Mouse (Mus musculus) midbrain, embryonic 14.5 days (tissue): ENCODE measurements around the gene Slc25a31. TPM values are rescaled to one million over a fixed set of nuclear protein-coding genes. Genes with fewer than 3 reads are reported as not detected.
A peak's percentile ranks its signal among the peaks of the same experiment; 100 is the strongest.

Experiments used
- ATAC-seq: fragments of 200-750 bp; cut with Nextera tagmentation; 2 replicates; pipeline ENCODE4 v1.8.0; 2017; ENCODE audit warnings: moderate number of reproducible peaks, moderate library complexity; ENCODE audit not compliant: low FRiP score, low TSS enrichment
- DNase-seq: peaks from one replicate; pipeline ENCODE4 v3.0.0-alpha.2; 2015
- H3K27ac ChIP-seq: fragments of 300-500 bp; sonication (generic); replicated peaks from 2 replicates; pipeline ENCODE4 v1.5.1; 2014; ENCODE audit warnings: mild to moderate bottlenecking, low read depth, low read length, moderate library complexity
- H3K27me3 ChIP-seq: fragments of 300-500 bp; sonication (generic); 2 replicates; pipeline ENCODE4 v1.6.1; 2014; ENCODE audit warnings: low read length, control low read depth, mixed read lengths; ENCODE audit not compliant: control insufficient read depth, insufficient read depth
- H3K36me3 ChIP-seq: fragments of 300-500 bp; sonication (generic); 2 replicates; pipeline ENCODE4 v1.6.1; 2014; ENCODE audit warnings: low read length, control low read depth; ENCODE audit not compliant: control insufficient read depth, insufficient read depth
- H3K4me1 ChIP-seq: fragments of 300-500 bp; sonication (generic); 2 replicates; pipeline ENCODE4 v1.6.1; 2014; ENCODE audit warnings: mild to moderate bottlenecking, antibody characterized with exemption, low read length, control low read depth; ENCODE audit not compliant: control insufficient read depth, insufficient read depth
- H3K4me2 ChIP-seq: fragments of 300-500 bp; sonication (generic); 2 replicates; pipeline ENCODE4 v1.6.1; 2014; ENCODE audit warnings: mild to moderate bottlenecking, low read length, moderate library complexity
- H3K4me3 ChIP-seq: fragments of 300-500 bp; sonication (generic); replicated peaks from 2 replicates; pipeline ENCODE4 v1.5.1; 2014; ENCODE audit warnings: low read depth, low read length
- H3K9ac ChIP-seq: fragments of 300-500 bp; sonication (generic); replicated peaks from 2 replicates; pipeline ENCODE4 v1.6.1; 2014; ENCODE audit warnings: mild to moderate bottlenecking, low read length, moderate library complexity
- H3K9me3 ChIP-seq: fragments of 300-500 bp; sonication (generic); 2 replicates; pipeline ENCODE4 v1.6.1; 2016; ENCODE audit warnings: low read length, control low read depth, mixed read lengths; ENCODE audit not compliant: control insufficient read depth
- WGBS: fragments of 180-500 bp; shearing (Covaris S2); extraction: QIAGEN DNeasy Blood & Tissue Kit; methylation state at CpG from one replicate; pipeline ENCODE4 v1.1.7; 2014; 5-methylcytosine and 5-hydroxymethylcytosine counted together
- polyA plus RNA-seq: library from polyadenylated mRNA; unstranded; fragments of >200 nt; fragmentation: Nextera tagmentation; extraction: Ambion mirVana; gene quantifications from 2 replicates; pipeline ENCODE4 v1.2.1, GENCODE M21; 2014

Slc25a31 gene
- polyA plus RNA-seq, 1 experiment from 2014 or later = 0.22 TPM

GRCm38 (mm10) chr3:40678856-40679255 lies 29.8 kb upstream of the Slc25a31 start:
- no peaks in the 10 kb centered on the region for H3K36me3 ChIP-seq
- no peak overlapping the region for H3K27ac ChIP-seq
- no peaks in the 10 kb centered on the region for H3K9me3 ChIP-seq
- no peak for ATAC-seq
- H3K4me2 ChIP-seq = no peak overlapping the region
- no peak overlapping the region for H3K4me3 ChIP-seq
- H3K4me1 ChIP-seq = no peaks in the 10 kb centered on the region
- no peak overlapping the region for H3K9ac ChIP-seq
- no peaks in the 10 kb centered on the region for H3K27me3 ChIP-seq
- WGBS = 54% methylated on average over 1 of the region's 1 CpGs
- DNase-seq = no peak

GRCm38 (mm10) chr3:40682404-40682803 lies 26.3 kb upstream of the Slc25a31 start:
- no peak for ATAC-seq
- Histone ChIP-seq H3K9me3 (no peaks in the 10 kb centered on the region), H3K27ac (no peak overlapping the region), H3K36me3 (no peaks in the 10 kb centered on the region), H3K9ac (no peak overlapping the region), H3K27me3 (no peaks in the 10 kb centered on the region), H3K4me3 (no peak overlapping the region), H3K4me2 (no peak overlapping the region), H3K4me1 (peaks cover 14% of the 10 kb centered on the region)
- no peak for DNase-seq
- 26% methylated on average over 11 of the region's 11 CpGs for WGBS

GRCm38 (mm10) chr3:40683171-40683570 lies 25.5 kb upstream of the Slc25a31 start:
- Histone ChIP-seq H3K4me1 (peaks cover 14% of the 10 kb centered on the region), H3K9me3 (no peaks in the 10 kb centered on the region), H3K27me3 (no peaks in the 10 kb centered on the region), H3K4me2 (no peak overlapping the region), H3K27ac (no peak overlapping the region), H3K9ac (no peak overlapping the region), H3K4me3 (no peak overlapping the region), H3K36me3 (no peaks in the 10 kb centered on the region)
- DNase-seq = no peak
- WGBS = 89% methylated on average over 18 of the region's 18 CpGs
- ATAC-seq = no peak

GRCm38 (mm10) chr3:40685855-40686515 lies 22.7 kb upstream of the Slc25a31 start:
- WGBS = 1% methylated on average over 3 of the region's 3 CpGs
- Histone ChIP-seq H3K4me2 (no peak overlapping the region), H3K27me3 (no peaks in the 10 kb centered on the region), H3K9ac (no peak overlapping the region), H3K4me1 (peaks cover 14% of the 10 kb centered on the region), H3K27ac (peak overlapping the region; percentile 32; the same call in 1 of the 2 replicates), H3K36me3 (no peaks in the 10 kb centered on the region), H3K4me3 (no peak overlapping the region), H3K9me3 (no peaks in the 10 kb centered on the region)
- peak; percentile 43; the same call in 1 of the 2 replicates for ATAC-seq
- DNase-seq = peak; percentile 80

GRCm38 (mm10) chr3:40686836-40687235 lies 21.8 kb upstream of the Slc25a31 start:
- Histone ChIP-seq H3K4me1 (peaks cover 14% of the 10 kb centered on the region), H3K36me3 (no peaks in the 10 kb centered on the region), H3K9me3 (no peaks in the 10 kb centered on the region), H3K4me2 (peak overlapping the region; percentile 4; the same call in 1 of the 2 replicates), H3K9ac (no peak overlapping the region), H3K27me3 (no peaks in the 10 kb centered on the region), H3K27ac (0 out of 2 replicates have a peak overlapping the region, but pooled peaks have one; percentile 55), H3K4me3 (no peak overlapping the region)
- WGBS = 5% methylated on average over 9 of the region's 9 CpGs
- DNase-seq (peak; percentile 57), ATAC-seq (peak; percentile 57; the same call in 1 of the 2 replicates)

- 20% methylated on average over 3 of the region's 3 CpGs for WGBS
- no peak overlapping the region for H3K27ac ChIP-seq
- ATAC-seq (no peak), DNase-seq (no peak)
- peaks cover 14% of the 10 kb centered on the region for H3K4me1 ChIP-seq
- H3K4me3 ChIP-seq = no peak overlapping the region
- H3K36me3 ChIP-seq = no peaks in the 10 kb centered on the region
- no peaks in the 10 kb centered on the region for H3K9me3 ChIP-seq
- H3K27me3 ChIP-seq = no peaks in the 10 kb centered on the region
- no peak overlapping the region for H3K9ac ChIP-seq
- H3K4me2 ChIP-seq = no peak overlapping the region
Observed at GRCm38 (mm10) chr3:40687588-40687987, 21.1 kb upstream of the Slc25a31 start.

- Histone ChIP-seq H3K4me3 (no peak overlapping the region), H3K27ac (no peak overlapping the region), H3K27me3 (no peaks in the 10 kb centered on the region), H3K36me3 (no peaks in the 10 kb centered on the region), H3K9ac (no peak overlapping the region), H3K4me1 (peaks cover 7% of the 10 kb centered on the region), H3K4me2 (no peak overlapping the region), H3K9me3 (no peaks in the 10 kb centered on the region)
- ATAC-seq = no peak
- DNase-seq = no peak
- 69% methylated on average over 6 of the region's 6 CpGs for WGBS
Observed at GRCm38 (mm10) chr3:40691566-40691965, 17.1 kb upstream of the Slc25a31 start.

- no peaks in the 10 kb centered on the region for H3K27me3 ChIP-seq
- H3K4me2 ChIP-seq = no peak overlapping the region
- DNase-seq = no peak
- H3K36me3 ChIP-seq = peaks cover 10% of the 10 kb centered on the region; the same call in 1 of the 2 replicates
- 81% methylated on average over 10 of the region's 10 CpGs for WGBS
- no peaks in the 10 kb centered on the region for H3K4me1 ChIP-seq
- H3K27ac ChIP-seq = no peak overlapping the region
- H3K4me3 ChIP-seq = no peak overlapping the region
- no peak for ATAC-seq
- no peaks in the 10 kb centered on the region for H3K9me3 ChIP-seq
- no peak overlapping the region for H3K9ac ChIP-seq
Observed at GRCm38 (mm10) chr3:40693435-40693834, 15.2 kb upstream of the Slc25a31 start.

- Histone ChIP-seq H3K27me3 (no peaks in the 10 kb centered on the region), H3K36me3 (peaks cover 14% of the 10 kb centered on the region; the same call in 1 of the 2 replicates), H3K4me1 (no peaks in the 10 kb centered on the region), H3K9ac (no peak overlapping the region), H3K27ac (no peak overlapping the region), H3K9me3 (no peaks in the 10 kb centered on the region), H3K4me3 (no peak overlapping the region), H3K4me2 (no peak overlapping the region)
- no peak for ATAC-seq
- no peak for DNase-seq
- WGBS = 92% methylated on average over 7 of the region's 7 CpGs
Observed at GRCm38 (mm10) chr3:40693960-40694359, 14.7 kb upstream of the Slc25a31 start.
